Comparison of ENCODE assay signal across 23 mouse cellular contexts in genomic region chr6:34160816-34161310, GRCm38 (mm10). TPM values are rescaled to one million over a fixed set of nuclear protein-coding genes. Genes with fewer than 3 reads are reported as not detected.
DNase-seq lines count a peak whose midpoint lies in the region; ATAC-seq and TF ChIP-seq lines count a peak whose summit lies in the region.
"Had no signal": no experiment of that assay in that cellular context is flagged by ENCODE, and none has a peak within 500 bp of the region (broad histone marks: within the 10 kb centered on the region; RNA-seq: fewer than 3 reads in every experiment).

No protein-coding gene starts in this region.

- WGBS in liver, embryonic 15.5 days (ENCODE audit: insufficient replicate concordance) = 86% methylated on average over 7 of the region's 7 CpGs
- WGBS in liver, embryonic 11.5 days = 88% methylated on average over 7 of the region's 7 CpGs
- 59% methylated on average over 7 of the region's 7 CpGs for WGBS in lung, embryonic 15.5 days
- WGBS in lung, postnatal 0 days = 77% methylated on average over 7 of the region's 7 CpGs
- WGBS in lung, adult 2 months = 82% methylated on average over 7 of the region's 7 CpGs

- peak; percentile 45 for DNase-seq in heart, adult 11 months
- no peak for DNase-seq in heart, adult 9 months (ENCODE audit: low spot score in 2 of 2)
- no peak for DNase-seq in liver, embryonic 11.5 days (ENCODE audit: low spot score)
- DNase-seq in lung, adult 18-20 months = no peak
- peak; percentile 34 for DNase-seq in lung, postnatal 0 days (ENCODE audit: low spot score)
- DNase-seq in lung, adult 2 months = no peak
- DNase-seq: adrenal gland, adult 8-10 months; cerebellum, adult 11 months; cerebellum, adult 18-20 months; cerebellum, adult 8-10 months; cerebellum, adult 9-11 months; cerebellum, postnatal 14 days; cerebellum, postnatal 36 days; embryo, embryonic 11 days had no signal

- H3K9ac ChIP-seq in liver, embryonic 15.5 days = no peak overlapping the region
- no peak overlapping the region for H3K9ac ChIP-seq in liver, embryonic 11.5 days (ENCODE audit: low read depth, low read length)
- H3K9ac ChIP-seq in lung, embryonic 15.5 days = no peak overlapping the region
- H3K9ac ChIP-seq in lung, postnatal 0 days (replicated peaks; ENCODE audit: low read depth) = no peak overlapping the region
- H3K9ac ChIP-seq: embryonic facial prominence, embryonic 13.5 days; embryonic facial prominence, embryonic 15.5 days; forebrain, embryonic 12.5 days had no signal

- no peak for TF ChIP-seq EP300 in lung, postnatal 0 days (IDR thresholded peaks at IDR 0.05)

- H3K9me3 ChIP-seq in liver, embryonic 15.5 days (replicated peaks) = no peaks in the 10 kb centered on the region
- H3K9me3 ChIP-seq in liver, embryonic 11.5 days (ENCODE audit: control insufficient read depth, low read length) = no peaks in the 10 kb centered on the region
- no peaks in the 10 kb centered on the region for H3K9me3 ChIP-seq in lung, embryonic 15.5 days
- no peaks in the 10 kb centered on the region for H3K9me3 ChIP-seq in lung, postnatal 0 days (ENCODE audit: low read length)
- H3K9me3 ChIP-seq: embryonic facial prominence, embryonic 13.5 days; embryonic facial prominence, embryonic 15.5 days; forebrain, embryonic 10.5 days; forebrain, embryonic 12.5 days had no signal

- TF ChIP-seq CTCF in lung, postnatal 0 days (IDR thresholded peaks at IDR 0.05) = no peak
- no peak for TF ChIP-seq CTCF in lung, adult 2 months (IDR thresholded peaks at IDR 0.05; ENCODE audit: insufficient read depth, low read length)

- peak overlapping the region; percentile 6; the same call in 1 of the 2 replicates for H3K27ac ChIP-seq in liver, embryonic 15.5 days (replicated peaks)
- no peak overlapping the region for H3K27ac ChIP-seq in liver, embryonic 11.5 days (ENCODE audit: low read depth, low read length)
- peak overlapping the region; percentile 83; the same call in 1 of the 2 replicates for H3K27ac ChIP-seq in lung, embryonic 15.5 days
- H3K27ac ChIP-seq in lung, postnatal 0 days (ENCODE audit: low read length) = no peak overlapping the region
- H3K27ac ChIP-seq: embryonic facial prominence, embryonic 13.5 days; embryonic facial prominence, embryonic 15.5 days; forebrain, embryonic 10.5 days; forebrain, embryonic 12.5 days had no signal

- H3K27me3 ChIP-seq in liver, embryonic 15.5 days = no peaks in the 10 kb centered on the region
- no peaks in the 10 kb centered on the region for H3K27me3 ChIP-seq in liver, embryonic 11.5 days (replicated peaks; ENCODE audit: control insufficient read depth, insufficient read depth, low read length)
- H3K27me3 ChIP-seq in lung, embryonic 15.5 days = no peaks in the 10 kb centered on the region
- no peaks in the 10 kb centered on the region for H3K27me3 ChIP-seq in lung, postnatal 0 days (replicated peaks; ENCODE audit: insufficient read depth, low read length)
- H3K27me3 ChIP-seq: embryonic facial prominence, embryonic 13.5 days; embryonic facial prominence, embryonic 15.5 days; forebrain, embryonic 12.5 days had no signal

- peaks cover 89% of the 10 kb centered on the region for H3K36me3 ChIP-seq in liver, embryonic 15.5 days (replicated peaks)
- H3K36me3 ChIP-seq in liver, embryonic 11.5 days (ENCODE audit: control insufficient read depth, insufficient read depth, low read length) = peaks cover 11% of the 10 kb centered on the region; the same call in 1 of the 2 replicates
- H3K36me3 ChIP-seq in lung, embryonic 15.5 days = peaks cover 50% of the 10 kb centered on the region; the same call in 1 of the 2 replicates
- peaks cover 26% of the 10 kb centered on the region; the same call in 1 of the 2 replicates for H3K36me3 ChIP-seq in lung, postnatal 0 days (ENCODE audit: insufficient read depth, low read length)

- no peak for TF ChIP-seq POLR2A in lung, adult 2 months (IDR thresholded peaks at IDR 0.05; ENCODE audit: borderline replicate concordance, extremely low read depth, low read depth, low read length)

- peaks cover 34% of the 10 kb centered on the region for H3K4me1 ChIP-seq in liver, embryonic 15.5 days (replicated peaks)
- peaks cover 16% of the 10 kb centered on the region for H3K4me1 ChIP-seq in liver, embryonic 11.5 days (replicated peaks; ENCODE audit: control insufficient read depth, insufficient read depth, low read length)
- peaks cover 36% of the 10 kb centered on the region for H3K4me1 ChIP-seq in lung, embryonic 15.5 days
- no peaks in the 10 kb centered on the region; the same call in 1 of the 2 replicates for H3K4me1 ChIP-seq in lung, postnatal 0 days (ENCODE audit: insufficient read depth, low read depth, low read length)
- peaks cover 6% of the 10 kb centered on the region; the same call in 1 of the 2 replicates for H3K4me1 ChIP-seq in lung, adult 2 months (ENCODE audit: control insufficient read depth, insufficient read depth, low read length)
- H3K4me1 ChIP-seq: forebrain, embryonic 10.5 days; forebrain, embryonic 12.5 days had no signal

- no peak overlapping the region for H3K4me2 ChIP-seq in liver, embryonic 15.5 days
- H3K4me2 ChIP-seq in liver, embryonic 11.5 days = no peak overlapping the region
- H3K4me2 ChIP-seq in lung, embryonic 15.5 days = no peak overlapping the region
- H3K4me2 ChIP-seq in lung, postnatal 0 days (replicated peaks; ENCODE audit: low read depth, low read length) = no peak overlapping the region
- H3K4me2 ChIP-seq: embryonic facial prominence, embryonic 13.5 days; embryonic facial prominence, embryonic 15.5 days; forebrain, embryonic 12.5 days had no signal

- H3K4me3 ChIP-seq in liver, embryonic 15.5 days (replicated peaks) = no peak overlapping the region
- no peak overlapping the region for H3K4me3 ChIP-seq in liver, embryonic 11.5 days (ENCODE audit: low read depth, low read length)
- no peak overlapping the region for H3K4me3 ChIP-seq in lung, embryonic 15.5 days
- no peak overlapping the region for H3K4me3 ChIP-seq in lung, postnatal 0 days (ENCODE audit: low read depth, low read length)
- no peak overlapping the region for H3K4me3 ChIP-seq in lung, adult 2 months (replicated peaks; ENCODE audit: extremely low read depth, low read depth, low read length)
- H3K4me3 ChIP-seq: embryonic facial prominence, embryonic 13.5 days; embryonic facial prominence, embryonic 15.5 days; erythroblast, embryonic 14.5 days; forebrain, embryonic 10.5 days; forebrain, embryonic 12.5 days had no signal

- ATAC-seq in liver, embryonic 15.5 days (ENCODE audit: insufficient read depth) = no peak
- no peak for ATAC-seq in liver, embryonic 11.5 days (replicated peaks; ENCODE audit: low FRiP score)
- peak; percentile 56; the same call in 1 of the 2 replicates for ATAC-seq in lung, embryonic 15.5 days (ENCODE audit: borderline replicate concordance, extremely low read depth, low FRiP score, low TSS enrichment)
- peak; percentile 48 for ATAC-seq in lung, postnatal 0 days
- ATAC-seq: forebrain, embryonic 14.5 days; forebrain, embryonic 16.5 days had no signal

RNA-seq across cellular contexts. Expression of gene Slc35b4, which starts 16.0 kb away (rescaled TPM):
- polyA plus RNA-seq in liver, embryonic 15.5 days (2015; fragmentation: Nextera tagmentation; extraction: Ambion mirVana) = 19.5 and 21.4 TPM in 2 replicates
- 37.5 and 41.6 TPM in 2 replicates for polyA plus RNA-seq in liver, embryonic 11.5 days (2014; fragmentation: Nextera tagmentation; extraction: Ambion mirVana)
- polyA plus RNA-seq in lung, embryonic 15.5 days (2015; fragmentation: Nextera tagmentation; extraction: Ambion mirVana) = 59.2 and 61.8 TPM in 2 replicates
- 24.3 and 24.6 TPM in 2 replicates for polyA plus RNA-seq in lung, postnatal 0 days (2015; fragmentation: Nextera tagmentation; extraction: Ambion mirVana)
- polyA plus RNA-seq in lung, adult 2 months (2012; rRNA removed) = 13.9 and 21.1 TPM in 2 replicates

Comparison
In these comparisons a context has a peak if more than half of its experiments do, and no peak if none do; other contexts are left out.
1. DNase-seq: peak in heart, adult 11 months (single experiment) and lung, postnatal 0 days (single experiment); none in heart, adult 9 months (0 of 2), liver, embryonic 11.5 days (single experiment), lung, adult 18-20 months (0 of 2) and lung, adult 2 months (single experiment).
2. H3K27ac ChIP-seq: peak in liver, embryonic 15.5 days (single experiment) and lung, embryonic 15.5 days (single experiment); none in liver, embryonic 11.5 days (single experiment) and lung, postnatal 0 days (single experiment).
3. ATAC-seq: peak in lung, embryonic 15.5 days (single experiment) and lung, postnatal 0 days (single experiment); none in liver, embryonic 15.5 days (single experiment) and liver, embryonic 11.5 days (single experiment).